ENCODE assay signal across 13 mouse cellular contexts in genomic region chr4:33639821-33640575, GRCm38 (mm10).
A peak's percentile ranks its signal among the peaks of the same experiment; 100 is the strongest.
DNase-seq lines count a peak whose midpoint lies in the region; ATAC-seq lines count a peak whose summit lies in the region.
"Had no signal": no experiment of that assay in that cellular context is flagged by ENCODE, and none has a peak within 500 bp of the region (broad histone marks: within the 10 kb centered on the region; RNA-seq: fewer than 3 reads in every experiment).

No protein-coding gene starts in this region.

- H3K36me3 ChIP-seq in heart, embryonic 10.5 days = no peaks in the 10 kb centered on the region
- no peaks in the 10 kb centered on the region for H3K36me3 ChIP-seq in midbrain, embryonic 10.5 days
- no peaks in the 10 kb centered on the region for H3K36me3 ChIP-seq in midbrain, embryonic 11.5 days (ENCODE audit: control insufficient read depth, insufficient read depth, low read length)
- no peaks in the 10 kb centered on the region for H3K36me3 ChIP-seq in liver, embryonic 12.5 days

- no peak overlapping the region for H3K27ac ChIP-seq in heart, embryonic 10.5 days
- 0 out of 2 replicates have a peak overlapping the region, but pooled peaks have one; percentile 17 for H3K27ac ChIP-seq in midbrain, embryonic 10.5 days (replicated peaks)
- no peak overlapping the region for H3K27ac ChIP-seq in midbrain, embryonic 11.5 days (ENCODE audit: low read depth, low read length)
- H3K27ac ChIP-seq in liver, embryonic 12.5 days = no peak overlapping the region

- no peaks in the 10 kb centered on the region for H3K27me3 ChIP-seq in heart, embryonic 10.5 days (ENCODE audit: insufficient read depth, poor library complexity, severe bottlenecking)
- no peaks in the 10 kb centered on the region for H3K27me3 ChIP-seq in midbrain, embryonic 10.5 days (ENCODE audit: low read depth, poor library complexity, severe bottlenecking)
- no peaks in the 10 kb centered on the region for H3K27me3 ChIP-seq in midbrain, embryonic 11.5 days (ENCODE audit: control insufficient read depth, insufficient read depth, low read length)
- no peaks in the 10 kb centered on the region for H3K27me3 ChIP-seq in liver, embryonic 12.5 days (replicated peaks)
- H3K27me3 ChIP-seq: CH12.LX had no signal

- no peak overlapping the region for H3K9ac ChIP-seq in midbrain, embryonic 11.5 days (ENCODE audit: low read length)
- H3K9ac ChIP-seq in liver, embryonic 12.5 days = no peak overlapping the region

- 90% methylated on average over 5 of the region's 5 CpGs for WGBS in heart, embryonic 10.5 days
- 90% methylated on average over 5 of the region's 5 CpGs for WGBS in midbrain, embryonic 10.5 days
- WGBS in midbrain, embryonic 11.5 days = 93% methylated on average over 5 of the region's 5 CpGs
- WGBS in liver, embryonic 12.5 days (ENCODE audit: insufficient replicate concordance) = 74% methylated on average over 5 of the region's 5 CpGs

- no peak for ATAC-seq in midbrain, embryonic 11.5 days (ENCODE audit: low FRiP score)
- no peak for ATAC-seq in liver, embryonic 12.5 days
- ATAC-seq: intestine, embryonic 16.5 days had no signal

- H3K4me2 ChIP-seq in midbrain, embryonic 11.5 days = no peak overlapping the region
- H3K4me2 ChIP-seq in liver, embryonic 12.5 days = no peak overlapping the region

- H3K4me3 ChIP-seq in heart, embryonic 10.5 days = no peak overlapping the region
- no peak overlapping the region for H3K4me3 ChIP-seq in midbrain, embryonic 10.5 days
- H3K4me3 ChIP-seq in midbrain, embryonic 11.5 days (ENCODE audit: low read depth, low read length) = no peak overlapping the region
- no peak overlapping the region for H3K4me3 ChIP-seq in liver, embryonic 12.5 days

- H3K9me3 ChIP-seq in heart, embryonic 10.5 days = no peaks in the 10 kb centered on the region
- no peaks in the 10 kb centered on the region for H3K9me3 ChIP-seq in midbrain, embryonic 10.5 days (replicated peaks)
- H3K9me3 ChIP-seq in midbrain, embryonic 11.5 days (ENCODE audit: control insufficient read depth, low read length) = no peaks in the 10 kb centered on the region
- no peaks in the 10 kb centered on the region for H3K9me3 ChIP-seq in liver, embryonic 12.5 days (replicated peaks)

- DNase-seq in heart, embryonic 10.5 days (ENCODE audit: low spot score) = peak; percentile 63
- DNase-seq in heart, adult 8-10 months (ENCODE audit: low spot score) = no peak
- no peak for DNase-seq in midbrain, embryonic 10.5 days (ENCODE audit: low spot score)
- no peak for DNase-seq in midbrain, embryonic 11.5 days (ENCODE audit: low spot score, missing footprints)
- DNase-seq in cerebellum, postnatal 10 days = peak; percentile 50 to 52
- no peak for DNase-seq in ovary, postnatal 14 days (ENCODE audit: low spot score)
- DNase-seq: heart, adult 18-20 months; lung, adult 18-20 months; right cerebral cortex, postnatal 25 days; thymus, adult 18-20 months had no signal

- H3K4me1 ChIP-seq in heart, embryonic 10.5 days = no peaks in the 10 kb centered on the region; the same call in 1 of the 2 replicates
- peaks cover 16% of the 10 kb centered on the region for H3K4me1 ChIP-seq in midbrain, embryonic 10.5 days
- H3K4me1 ChIP-seq in midbrain, embryonic 11.5 days (ENCODE audit: control insufficient read depth, insufficient read depth, low read length) = peaks cover 3% of the 10 kb centered on the region; the same call in 1 of the 2 replicates
- no peaks in the 10 kb centered on the region for H3K4me1 ChIP-seq in liver, embryonic 12.5 days

Comparison
In these comparisons a context has a peak if more than half of its experiments do, and no peak if none do; other contexts are left out.
1. DNase-seq: peak in heart, embryonic 10.5 days (single experiment) and cerebellum, postnatal 10 days (2 of 2); none in heart, adult 8-10 months (single experiment), midbrain, embryonic 10.5 days (single experiment), midbrain, embryonic 11.5 days (single experiment) and ovary, postnatal 14 days (single experiment).